8 mouse cellular contexts compared by ENCODE assay signal in the genomic region with DNA sequence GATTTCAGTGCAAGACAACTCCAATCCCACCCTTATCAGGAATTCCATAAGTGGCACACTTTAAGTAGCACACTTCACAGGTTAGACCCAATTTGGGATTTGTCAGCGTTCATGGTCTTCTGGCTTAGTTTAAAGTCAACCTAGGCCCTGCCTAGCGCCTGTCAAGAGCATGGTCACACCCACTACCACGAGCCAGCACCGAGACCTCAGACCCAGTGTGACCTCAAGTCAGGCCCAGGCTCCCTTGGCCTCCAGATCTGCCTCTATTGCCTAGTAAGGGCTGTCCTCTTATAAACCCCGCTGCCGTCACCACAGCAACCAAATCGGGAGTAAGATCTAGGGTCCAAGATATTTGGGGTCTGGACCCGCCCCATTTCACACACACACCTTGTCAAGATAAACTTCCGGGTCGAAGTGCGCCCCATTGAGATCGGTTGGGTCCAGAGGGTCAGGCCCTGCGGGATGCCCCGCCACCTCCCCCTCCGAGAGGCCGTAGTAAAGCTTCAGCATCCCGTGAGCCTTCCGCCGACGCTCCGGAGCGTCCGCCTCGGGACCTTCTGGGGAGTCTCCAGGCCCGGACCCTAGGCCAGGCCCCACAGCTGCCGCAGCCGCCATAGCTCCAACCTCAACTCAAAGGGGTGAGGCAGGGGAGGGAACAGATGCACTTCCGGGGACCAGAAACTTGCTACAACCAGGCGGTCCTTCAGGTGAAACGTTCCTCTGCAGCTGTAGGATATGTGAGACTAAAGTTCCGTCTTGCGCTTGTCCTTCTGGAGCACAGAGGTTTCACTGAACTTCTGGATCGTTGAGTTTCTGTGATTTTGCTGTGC. TPM values are rescaled to one million over a fixed set of nuclear protein-coding genes. Genes with fewer than 3 reads are reported as not detected.
DNase-seq lines count a peak whose midpoint lies in the region; ATAC-seq lines count a peak whose summit lies in the region.

A gene (minus strand): TSS at position 668 of the 830 bp plus-strand sequence.

- peaks cover 55% of the 10 kb centered on the region for H3K36me3 ChIP-seq in hindbrain, embryonic 13.5 days

- peak within 1 kb of the TSS; percentile 82 for H3K9ac ChIP-seq in hindbrain, embryonic 13.5 days

- 1% methylated on average over 33 of the region's 33 CpGs for WGBS in hindbrain, embryonic 13.5 days

- peak; percentile 88 for DNase-seq in T-cell, adult 2 months (ENCODE audit: low spot score)
- peak; percentile 87 to 90 for DNase-seq in cerebellum, postnatal 25 days
- DNase-seq in frontal cortex, postnatal 25 days (ENCODE audit: low spot score in 2 of 2) = peak; percentile 73 to 85
- peak; percentile 67 to 80 for DNase-seq in layer of hippocampus, postnatal 25 days (ENCODE audit: extremely low spot score in 1 of 2, low spot score in 1 of 2)
- DNase-seq in lung, postnatal 25 days (ENCODE audit: low spot score) = peak; percentile 90
- peak; percentile 90 for DNase-seq in retina, adult 2 months (ENCODE audit: low read depth, low spot score)
- DNase-seq in thymus, postnatal 25 days = peak; percentile 88

- peak; percentile 92 for ATAC-seq in hindbrain, embryonic 13.5 days (ENCODE audit: low FRiP score)

- H3K4me3 ChIP-seq in hindbrain, embryonic 13.5 days = peak within 1 kb of the TSS; percentile 76

- peak within 1 kb of the TSS; percentile 93 for H3K4me2 ChIP-seq in hindbrain, embryonic 13.5 days

- no peaks in the 10 kb centered on the region for H3K27me3 ChIP-seq in hindbrain, embryonic 13.5 days

- H3K4me1 ChIP-seq in hindbrain, embryonic 13.5 days (replicated peaks) = peaks cover 24% of the 10 kb centered on the region

- H3K9me3 ChIP-seq in hindbrain, embryonic 13.5 days = no peaks in the 10 kb centered on the region

- peak within 1 kb of the TSS; percentile 91 for H3K27ac ChIP-seq in hindbrain, embryonic 13.5 days

RNA-seq across cellular contexts. Expression of the gene that starts here (rescaled TPM):
- polyA plus RNA-seq in hindbrain, embryonic 13.5 days (2015; fragmentation: Nextera tagmentation; extraction: Ambion mirVana) = 81.8 and 85.5 TPM in 2 replicates
- total RNA-seq in layer of hippocampus, postnatal 25 days (2021) = 10 to 100 TPM; 83.7 to 96.3 TPM

Comparison
In these comparisons a context has a peak if more than half of its experiments do, and no peak if none do; other contexts are left out.
1. Peak in every context shown above with its lines: DNase-seq, ATAC-seq, H3K4me3 ChIP-seq and H3K27ac ChIP-seq.